Mouse (Mus musculus) erythroblast, embryonic 14.5 days (primary cell): Measurements from ENCODE around the gene Tmem14a.
"Not testable (repeated sequence)": the region's sequence is repeated elsewhere in the genome, so short reads cannot be mapped to it uniquely, and the experiment has no call there.

Experiments used
- GATA1 ChIP-seq: IDR thresholded peaks from 2 replicates; pipeline ENCODE4 v1.6.1; 2012; ENCODE audit warnings: low read length, inconsistent platforms, mixed read lengths
- TAL1 ChIP-seq: IDR thresholded peaks from 3 replicates; pipeline ENCODE4 v1.6.1; 2012; ENCODE audit warnings: low read length, inconsistent platforms, mixed read lengths

DNA sequence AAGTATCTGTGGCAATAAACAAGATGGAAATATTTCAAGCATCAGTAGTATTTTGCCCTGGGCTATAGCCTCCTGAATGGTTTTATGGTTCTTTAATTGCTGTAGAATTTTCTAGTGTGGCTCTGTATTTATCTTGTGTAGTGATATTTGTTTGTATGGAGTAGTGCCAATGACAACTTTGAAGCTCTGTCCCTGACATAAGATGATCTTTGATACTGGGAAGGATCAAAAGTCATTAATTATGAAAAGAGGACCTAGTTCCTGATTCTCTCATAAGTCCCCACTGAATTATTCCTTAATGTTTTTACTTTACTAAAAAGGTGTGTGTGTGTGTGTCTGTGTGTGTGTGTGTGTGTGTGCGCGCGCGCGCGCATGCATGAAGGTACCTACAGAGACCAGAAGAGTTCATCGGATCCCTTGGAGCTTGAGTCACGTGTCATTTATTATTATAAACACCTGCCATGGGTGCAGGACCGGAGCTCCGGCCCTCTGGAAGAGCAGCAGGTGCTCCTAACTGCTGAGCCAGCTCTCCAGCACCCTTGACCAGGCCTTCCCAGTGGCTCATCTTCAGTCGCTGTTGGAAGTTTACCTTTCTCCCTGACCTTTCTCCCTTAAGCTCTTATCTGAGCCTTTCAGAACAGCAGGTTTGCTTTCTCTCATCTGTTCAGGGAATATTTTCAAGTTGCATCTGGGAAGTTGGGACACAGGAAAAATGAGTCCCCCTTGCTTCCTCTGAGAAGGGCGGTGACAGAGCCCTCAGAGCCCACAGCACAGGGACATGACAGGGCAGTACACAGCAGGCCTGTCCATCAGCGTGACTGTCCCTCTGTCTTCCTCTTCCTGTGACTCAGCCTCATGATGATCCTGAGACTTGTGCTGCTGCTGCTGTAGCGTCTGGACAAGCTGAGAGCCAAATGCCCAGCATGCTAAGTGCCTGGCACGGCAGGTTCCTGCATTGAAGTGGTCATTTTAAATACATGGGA, 10.7 kb downstream of the Tmem14a start:
- TF ChIP-seq TAL1, GATA1: not testable (repeated sequence)
